Mouse (Mus musculus): ENCODE data around the gene Olfr792. TPM values are rescaled to one million over a fixed set of nuclear protein-coding genes. Genes with fewer than 3 reads are reported as not detected.

Olfr792 gene
- total RNA-seq (2012; rRNA removed) (not detected in 2 replicates), total RNA-seq (2014; rRNA removed) (not detected in 2 replicates), polyA plus RNA-seq (2012; ENCODE audit: insufficient read length, low read depth) (not detected in 2 replicates)

DNA sequence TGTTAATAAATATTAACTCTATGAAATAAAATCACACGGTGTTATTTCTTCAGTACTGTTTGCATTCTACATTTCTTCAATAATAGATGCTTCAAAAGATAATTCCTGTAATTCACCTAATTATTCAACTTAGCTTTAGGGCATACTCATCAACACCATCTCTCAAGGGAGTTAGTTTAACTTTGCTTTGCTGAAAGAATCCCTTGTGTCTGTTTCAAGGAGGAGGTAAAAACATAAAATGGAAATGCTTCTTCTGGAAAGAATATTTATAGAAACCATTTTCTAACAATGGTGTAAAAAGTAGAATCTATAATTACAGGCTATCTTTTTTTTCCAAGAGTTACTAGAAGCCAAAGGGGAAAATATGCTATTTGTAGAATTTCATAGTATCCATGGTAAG lies at the start of gene Olfr792:
TSS of gene Olfr792 (plus strand) at position 301 of the 400 bp plus-strand sequence.
- no peaks in the 10 kb centered on the region for H3K79me2 ChIP-seq (replicated peaks; ENCODE audit: control insufficient read depth, extremely low read depth, insufficient read depth, poor library complexity, severe bottlenecking)
- H3K4me2 ChIP-seq (ENCODE audit: insufficient read depth, low read depth, poor library complexity, severe bottlenecking) = no peak within 1 kb of the TSS
- dilution Hi-C loops (cut with MboI; ENCODE audit: extremely low pct_ligation_motif_present, extremely low pct_unique_long_range_greater_than_20kb, low sequenced_read_pairs) = no loop called here
- H3K27ac ChIP-seq (ENCODE audit: insufficient read depth, low read depth) = no peak within 1 kb of the TSS
- no peak for TF ChIP-seq CHD2 (IDR thresholded peaks at IDR 0.05; ENCODE audit: low read length)
- TF ChIP-seq EP300 (IDR thresholded peaks at IDR 0.05; ENCODE audit: low read length) = no peak
- TF ChIP-seq MEF2A (IDR thresholded peaks at IDR 0.05; ENCODE audit: borderline replicate concordance, low read depth, low read length) = no peak
- no peak for TF ChIP-seq ZMIZ1 (IDR thresholded peaks at IDR 0.05; ENCODE audit: low read depth, low read length)
- no peak for TF ChIP-seq USF1 (IDR thresholded peaks at IDR 0.05; ENCODE audit: low read depth, low read length)
- no peak for TF ChIP-seq HCFC1 (IDR thresholded peaks at IDR 0.05; ENCODE audit: low read depth, low read length)
- TF ChIP-seq KAT2A (IDR thresholded peaks at IDR 0.05; ENCODE audit: insufficient replicate concordance, low read length) = no peak
- no peak for TF ChIP-seq TCF12 (IDR thresholded peaks at IDR 0.05; ENCODE audit: low read depth, low read length)
- no peak for TF ChIP-seq ZKSCAN1 (IDR thresholded peaks at IDR 0.05; ENCODE audit: borderline replicate concordance, low read depth, low read length)
- TF ChIP-seq NELFE (IDR thresholded peaks at IDR 0.05; ENCODE audit: low read depth, low read length) = no peak
- TF ChIP-seq CHD1 (IDR thresholded peaks at IDR 0.05; ENCODE audit: low read depth, low read length) = no peak
- H3K36me3 ChIP-seq (replicated peaks in 1 of 2; ENCODE audit: control insufficient read depth in 1 of 2, insufficient read depth in 1 of 2, low read length in 1 of 2) = no peaks in the 10 kb centered on the region
- in situ Hi-C loops (cut with MboI; ENCODE audit: low pct_ligation_motif_present, low pct_unique_long_range_greater_than_20kb, low sequenced_read_pairs) = no loop called here
- no peaks in the 10 kb centered on the region for H3K9me3 ChIP-seq (replicated peaks; ENCODE audit: low read length)
- no peaks in the 10 kb centered on the region for H3K4me1 ChIP-seq (ENCODE audit: control insufficient read depth in 1 of 2, insufficient read depth in 2 of 2)
- no peak within 1 kb of the TSS for H3K9ac ChIP-seq (ENCODE audit: insufficient read depth, low read depth)
- no peak for DNase-seq (ENCODE audit: extremely low read depth)
- H3K27me3 ChIP-seq (replicated peaks) = no peaks in the 10 kb centered on the region
- no peak within 1 kb of the TSS for H3K4me3 ChIP-seq (replicated peaks in 1 of 3; ENCODE audit: low read depth in 2 of 3, low read length in 2 of 3, poor library complexity in 1 of 3)

DNA sequence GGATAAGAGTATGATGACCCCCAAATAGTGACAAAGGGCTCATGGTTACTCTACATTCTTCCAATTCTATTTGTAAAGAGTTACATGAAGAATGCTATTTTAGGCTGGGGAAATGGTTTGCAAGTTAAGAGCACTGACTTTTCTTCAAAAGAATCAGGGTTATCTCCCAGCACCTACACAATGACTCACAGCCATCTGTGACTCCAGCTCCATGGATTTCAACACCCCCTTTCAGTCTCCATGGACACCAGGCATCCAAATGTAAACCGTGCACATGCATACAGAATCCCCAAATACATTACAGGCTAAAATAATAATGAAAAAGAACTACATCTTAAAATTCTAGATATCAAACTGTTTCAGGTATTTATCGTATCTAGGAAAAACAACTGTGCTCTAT lies 48.9 kb upstream of the Olfr792 start:
- H3K4me2 ChIP-seq (ENCODE audit: insufficient read depth, low read depth, poor library complexity, severe bottlenecking) = no peak overlapping the region
- dilution Hi-C loops (cut with MboI; ENCODE audit: extremely low pct_ligation_motif_present, extremely low pct_unique_long_range_greater_than_20kb, low sequenced_read_pairs) (no loop called here), in situ Hi-C loops (cut with MboI; ENCODE audit: low pct_ligation_motif_present, low pct_unique_long_range_greater_than_20kb, low sequenced_read_pairs) (no loop called here)
- H3K36me3 ChIP-seq (replicated peaks in 1 of 2; ENCODE audit: control insufficient read depth in 1 of 2, insufficient read depth in 1 of 2, low read length in 1 of 2) = no peaks in the 10 kb centered on the region
- no peaks in the 10 kb centered on the region for H3K79me2 ChIP-seq (replicated peaks; ENCODE audit: control insufficient read depth, extremely low read depth, insufficient read depth, poor library complexity, severe bottlenecking)
- no peaks in the 10 kb centered on the region for H3K9me3 ChIP-seq (replicated peaks; ENCODE audit: low read length)
- DNase-seq (ENCODE audit: extremely low read depth) = no peak
- H3K27me3 ChIP-seq (replicated peaks) = no peaks in the 10 kb centered on the region
- no peak overlapping the region for H3K9ac ChIP-seq (ENCODE audit: insufficient read depth, low read depth)
- H3K27ac ChIP-seq (ENCODE audit: insufficient read depth, low read depth) = no peak overlapping the region
- no peak for TF ChIP-seq CHD1 (IDR thresholded peaks at IDR 0.05; ENCODE audit: low read depth, low read length)
- no peak for TF ChIP-seq JUND (conservative IDR thresholded peaks at IDR 0.05; ENCODE audit: low read depth, low read length)
- TF ChIP-seq RAD21 (IDR thresholded peaks at IDR 0.05; ENCODE audit: low read depth, low read length) = no peak
- no peak for TF ChIP-seq TCF12 (IDR thresholded peaks at IDR 0.05; ENCODE audit: low read depth, low read length)
- TF ChIP-seq BHLHE40 (IDR thresholded peaks at IDR 0.05; ENCODE audit: low read depth, low read length) = no peak
- no peak for TF ChIP-seq NRF1 (IDR thresholded peaks at IDR 0.05; ENCODE audit: low read depth, low read length)
- TF ChIP-seq ETS1 (conservative IDR thresholded peaks at IDR 0.05; ENCODE audit: low read depth, low read length) = no peak
- no peak for TF ChIP-seq ELF1 (IDR thresholded peaks at IDR 0.05; ENCODE audit: low read depth, low read length)
- no peak for TF ChIP-seq MEF2A (IDR thresholded peaks at IDR 0.05; ENCODE audit: borderline replicate concordance, low read depth, low read length)
- no peak for TF ChIP-seq IRF4 (IDR thresholded peaks at IDR 0.05; ENCODE audit: low read depth, low read length)
- no peak for TF ChIP-seq ZKSCAN1 (IDR thresholded peaks at IDR 0.05; ENCODE audit: borderline replicate concordance, low read depth, low read length)
- TF ChIP-seq E2F4 (IDR thresholded peaks at IDR 0.05; ENCODE audit: insufficient replicate concordance, low read depth, low read length) = no peak
- TF ChIP-seq MAFK (IDR thresholded peaks at IDR 0.05; ENCODE audit: insufficient replicate concordance, low read length) = no peak
- H3K4me1 ChIP-seq (ENCODE audit: control insufficient read depth in 1 of 2, insufficient read depth in 2 of 2) = no peaks in the 10 kb centered on the region
- no peak overlapping the region for H3K4me3 ChIP-seq (replicated peaks in 1 of 3; ENCODE audit: low read depth in 2 of 3, low read length in 2 of 3, poor library complexity in 1 of 3)

Data from CH12.LX (cell line).